Mouse (Mus musculus) kidney, postnatal 0 days (tissue): ENCODE measurements around the gene Gm20814. TPM values are rescaled to one million over a fixed set of nuclear protein-coding genes. Genes with fewer than 3 reads are reported as not detected.
"Not testable (repeated sequence)": the region's sequence is repeated elsewhere in the genome, so short reads cannot be mapped to it uniquely, and the experiment has no call there.

Experiments used
- ATAC-seq: fragments of 200-750 bp; cut with Nextera tagmentation; replicated peaks from 2 replicates; pipeline ENCODE4 v1.8.0; 2017; ENCODE audit warnings: low read depth, moderate number of reproducible peaks, moderate TSS enrichment, moderate library complexity; ENCODE audit not compliant: low FRiP score
- DNase-seq: peaks from one replicate; pipeline ENCODE4 v3.0.0-alpha.2; 2016; ENCODE audit warnings: low spot score
- H3K27ac ChIP-seq: fragments of 300-500 bp; sonication (generic); 2 replicates; pipeline ENCODE4 v1.5.1; 2014; ENCODE audit warnings: mild to moderate bottlenecking
- H3K27me3 ChIP-seq: fragments of 300-500 bp; sonication (generic); 2 replicates; pipeline ENCODE4 v1.6.1; 2014; ENCODE audit warnings: low read length, mixed read lengths; ENCODE audit not compliant: insufficient read depth
- H3K36me3 ChIP-seq: fragments of 300-500 bp; sonication (generic); 2 replicates; pipeline ENCODE4 v1.6.1; 2014; ENCODE audit warnings: low read length, mixed read lengths; ENCODE audit not compliant: insufficient read depth
- H3K4me1 ChIP-seq: fragments of 300-500 bp; sonication (generic); replicated peaks from 2 replicates; pipeline ENCODE4 v1.6.1; 2014; ENCODE audit warnings: antibody characterized with exemption, low read length, mixed read lengths; ENCODE audit not compliant: insufficient read depth
- H3K4me2 ChIP-seq: fragments of 300-500 bp; sonication (generic); 2 replicates; pipeline ENCODE4 v1.6.1; 2014; ENCODE audit warnings: mild to moderate bottlenecking, low read length, moderate library complexity, mixed read lengths
- H3K4me3 ChIP-seq: fragments of 300-500 bp; sonication (generic); replicated peaks from 2 replicates; pipeline ENCODE4 v1.5.1; 2014; ENCODE audit warnings: low read depth, low read length
- H3K9ac ChIP-seq: fragments of 300-500 bp; sonication (generic); 2 replicates; pipeline ENCODE4 v1.6.1; 2014; ENCODE audit warnings: low read depth, low read length
- H3K9me3 ChIP-seq: fragments of 300-500 bp; sonication (generic); replicated peaks from 2 replicates; pipeline ENCODE4 v1.6.1; 2016; ENCODE audit warnings: low read length, inconsistent platforms, mixed read lengths
- WGBS: fragments of 180-500 bp; shearing (Covaris S2); extraction: QIAGEN DNeasy Blood & Tissue Kit; methylation state at CpG from one replicate; pipeline ENCODE4 v1.1.7; 2014; 5-methylcytosine and 5-hydroxymethylcytosine counted together
- polyA plus RNA-seq: library from polyadenylated mRNA; unstranded; fragments of >200 nt; fragmentation: Nextera tagmentation; extraction: Ambion mirVana; gene quantifications from 2 replicates; pipeline ENCODE4 v1.2.1, GENCODE M21; 2015

The Gm20814 gene
- polyA plus RNA-seq: not detected in 2 replicates

DNA sequence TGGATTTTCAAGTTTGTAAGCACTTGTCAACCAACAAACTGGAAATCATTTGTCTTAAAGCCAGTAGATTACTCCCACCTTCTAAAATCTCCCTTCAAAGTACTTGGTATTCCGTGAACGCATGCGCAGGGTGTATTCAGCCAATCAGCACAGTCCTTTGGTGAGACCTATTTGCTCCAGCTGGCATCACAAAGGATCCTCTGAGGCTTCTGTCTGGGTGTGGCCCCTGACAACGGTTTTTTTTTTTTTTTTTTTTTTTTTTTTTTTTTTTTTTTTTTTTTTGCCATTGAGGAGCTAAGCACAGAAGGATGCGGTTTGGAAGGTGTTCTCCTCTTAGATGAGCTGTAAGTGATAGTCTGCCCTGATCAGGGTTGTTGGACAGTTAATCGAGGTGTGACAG is at the start of gene Gm20814:
Gm20814 (plus strand) TSS at position 301 of the 400 bp plus-strand sequence.
- H3K4me3 ChIP-seq, ATAC-seq: not testable (repeated sequence)

More for the DNA sequence above, at the start of gene Gm20814:
- not testable (repeated sequence) for H3K9me3 ChIP-seq, H3K27me3 ChIP-seq, H3K27ac ChIP-seq, H3K9ac ChIP-seq, H3K4me2 ChIP-seq, DNase-seq, H3K4me1 ChIP-seq, H3K36me3 ChIP-seq
- WGBS: no CpG with 5 or more reads among the region's 6 CpGs
